Mouse (Mus musculus) MEL (cell line): ENCODE data around the gene Nupl2.

Experiments used
- BHLHE40 ChIP-seq: IDR thresholded peaks from 2 replicates; pipeline ENCODE4 v1.6.1; 2012; ENCODE audit warnings: low read depth, mild to moderate bottlenecking, inconsistent platforms, low read length, improper control_type of control experiment, borderline replicate concordance
- CTCF ChIP-seq, 3 experiments: IDR thresholded peaks in 2 of 3; conservative IDR thresholded peaks in 1 of 3; 2 replicates each; pipeline ENCODE4 v1.5.1; 2011 to 2012; ENCODE audit warnings: low read length in 3 of 3, low read depth in 2 of 3, mild to moderate bottlenecking in 2 of 3, improper control_type of control experiment in 1 of 3, inconsistent platforms in 1 of 3, mixed read lengths in 1 of 3, moderate library complexity in 1 of 3; ENCODE audit not compliant: control insufficient read depth in 1 of 3, insufficient read depth in 1 of 3, poor library complexity in 1 of 3, severe bottlenecking in 1 of 3
- EP300 ChIP-seq, 2 experiments: IDR thresholded peaks; 2 replicates each; pipeline ENCODE4 v1.6.1; 2011; ENCODE audit warnings: improper control_type of control experiment in 2 of 2, low read length in 2 of 2, low read depth in 1 of 2, mild to moderate bottlenecking in 1 of 2
- GABPA ChIP-seq: IDR thresholded peaks from 2 replicates; pipeline ENCODE4 v1.6.1; 2012; ENCODE audit warnings: low read depth, mild to moderate bottlenecking, inconsistent platforms, low read length, improper control_type of control experiment, moderate library complexity
- KAT2A ChIP-seq: conservative IDR thresholded peaks from 2 replicates; pipeline ENCODE4 v1.6.1; 2012; ENCODE audit warnings: low read depth, low read length, improper control_type of control experiment, inconsistent platforms
- ZC3H11A ChIP-seq: IDR thresholded peaks from 2 replicates; pipeline ENCODE4 v1.6.1; 2012; ENCODE audit warnings: low read depth, mild to moderate bottlenecking, inconsistent platforms, low read length, improper control_type of control experiment
- ZMIZ1 ChIP-seq: IDR thresholded peaks from 2 replicates; pipeline ENCODE4 v1.6.1; 2012; ENCODE audit warnings: low read depth, mild to moderate bottlenecking, inconsistent platforms, low read length, improper control_type of control experiment, moderate library complexity

- TF ChIP-seq CTCF (IDR thresholded peaks at IDR 0.05 in 2 of 3, conservative IDR thresholded peaks at IDR 0.05 in 1 of 3; ENCODE audit: control insufficient read depth in 1 of 3, insufficient read depth in 1 of 3, low read depth in 2 of 3, low read length in 3 of 3, poor library complexity in 1 of 3, severe bottlenecking in 1 of 3) (no peak), GABPA (no peak), ZC3H11A (no peak), EP300 (IDR thresholded peaks at IDR 0.05; ENCODE audit: low read depth in 1 of 2, low read length in 2 of 2) (no peak), KAT2A (no peak), BHLHE40 (no peak), ZMIZ1 (no peak)
These were observed 38.7 kb upstream of the Nupl2 start for GRCm38 (mm10) chr5:24125910-24126636.
